Comparison of ENCODE assay signal across 19 mouse cellular contexts in the genomic region with DNA sequence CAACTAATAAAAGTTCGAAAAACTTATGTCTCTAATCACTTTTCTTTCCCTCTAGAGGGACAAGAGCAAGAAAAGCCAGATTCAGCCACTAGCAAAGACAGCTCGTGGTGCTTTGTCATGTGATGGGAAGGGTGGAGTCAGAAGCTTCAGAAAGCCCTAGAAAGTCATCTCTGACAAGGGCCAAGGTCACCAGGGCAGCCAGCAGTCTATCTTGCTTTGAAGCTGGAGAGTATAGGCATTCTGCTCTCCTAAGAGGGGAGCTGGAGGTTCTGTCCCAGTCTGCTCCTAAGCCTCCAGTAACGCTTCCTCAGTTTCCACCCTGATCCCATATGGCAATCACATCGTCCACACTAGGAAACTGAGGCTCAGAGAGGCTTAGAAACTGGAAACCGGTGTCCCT.
DNase-seq lines count a peak whose midpoint lies in the region; ATAC-seq and TF ChIP-seq lines count a peak whose summit lies in the region.
"Had no signal": no experiment of that assay in that cellular context is flagged by ENCODE, and none has a peak within 500 bp of the region (broad histone marks: within the 10 kb centered on the region; RNA-seq: fewer than 3 reads in every experiment).

No protein-coding gene starts in this region.

- peak overlapping the region; percentile 99 for H3K27ac ChIP-seq in forebrain, embryonic 11.5 days (ENCODE audit: low read depth, low read length)
- H3K27ac ChIP-seq in hindbrain, embryonic 14.5 days: peak overlapping the region; percentile 93
- peak overlapping the region; percentile 74; the same call in 1 of the 2 replicates for H3K27ac ChIP-seq in midbrain, postnatal 0 days (ENCODE audit: low read depth, low read length)
- H3K27ac ChIP-seq: heart, embryonic 15.5 days; limb, embryonic 15.5 days; lung, embryonic 15.5 days had no signal

- H3K27me3 ChIP-seq in forebrain, embryonic 11.5 days (ENCODE audit: control insufficient read depth, insufficient read depth, low read length): peaks cover 8% of the 10 kb centered on the region; the same call in 1 of the 2 replicates
- H3K27me3 ChIP-seq in hindbrain, embryonic 14.5 days (ENCODE audit: control insufficient read depth, insufficient read depth, low read length): peaks cover 14% of the 10 kb centered on the region; the same call in 1 of the 2 replicates
- peaks cover 22% of the 10 kb centered on the region for H3K27me3 ChIP-seq in midbrain, postnatal 0 days (ENCODE audit: insufficient read depth, low read length)

- no peaks in the 10 kb centered on the region for H3K9me3 ChIP-seq in forebrain, embryonic 11.5 days (ENCODE audit: control insufficient read depth, low read length)
- H3K9me3 ChIP-seq in hindbrain, embryonic 14.5 days (ENCODE audit: control insufficient read depth, low read length): no peaks in the 10 kb centered on the region
- no peaks in the 10 kb centered on the region for H3K9me3 ChIP-seq in midbrain, postnatal 0 days (ENCODE audit: low read length)
- H3K9me3 ChIP-seq: heart, embryonic 15.5 days; limb, embryonic 15.5 days; lung, embryonic 15.5 days had no signal

- 7% methylated on average over 5 of the region's 5 CpGs for WGBS in forebrain, embryonic 11.5 days
- WGBS in hindbrain, embryonic 14.5 days: 9% methylated on average over 5 of the region's 5 CpGs
- WGBS in midbrain, postnatal 0 days: 25% methylated on average over 5 of the region's 5 CpGs

- peaks cover 53% of the 10 kb centered on the region for H3K4me1 ChIP-seq in forebrain, embryonic 11.5 days (replicated peaks; ENCODE audit: control insufficient read depth, insufficient read depth, low read length)
- peaks cover 30% of the 10 kb centered on the region for H3K4me1 ChIP-seq in hindbrain, embryonic 14.5 days (replicated peaks; ENCODE audit: control insufficient read depth, insufficient read depth, low read length)
- H3K4me1 ChIP-seq in midbrain, postnatal 0 days (ENCODE audit: insufficient read depth, low read length): 0 out of 2 replicates have a peak, but pooled peaks cover 7% of the 10 kb centered on the region

- TF ChIP-seq CTCF in midbrain, postnatal 0 days (IDR thresholded peaks at IDR 0.05): no peak

- H3K9ac ChIP-seq in forebrain, embryonic 11.5 days (ENCODE audit: low read length): peak overlapping the region; percentile 92
- H3K9ac ChIP-seq in hindbrain, embryonic 14.5 days: peak overlapping the region; percentile 83; the same call in 1 of the 2 replicates
- H3K9ac ChIP-seq in midbrain, postnatal 0 days (replicated peaks; ENCODE audit: low read length, poor library complexity, severe bottlenecking): no peak overlapping the region
- H3K9ac ChIP-seq: heart, embryonic 15.5 days; limb, embryonic 15.5 days; lung, embryonic 15.5 days had no signal

- ATAC-seq in forebrain, embryonic 11.5 days (replicated peaks; ENCODE audit: low FRiP score): no peak
- no peak for ATAC-seq in hindbrain, embryonic 14.5 days (ENCODE audit: low FRiP score)
- no peak for ATAC-seq in midbrain, postnatal 0 days (ENCODE audit: low FRiP score)
- no peak for ATAC-seq in granulocyte monocyte progenitor cell, adult 5-6 weeks (replicated peaks; ENCODE audit: poor library complexity, severe bottlenecking)
- ATAC-seq: intestine, postnatal 0 days; Patski had no signal

- H3K36me3 ChIP-seq in forebrain, embryonic 11.5 days (ENCODE audit: control insufficient read depth, insufficient read depth, low read length): peaks cover 3% of the 10 kb centered on the region; the same call in 1 of the 2 replicates
- H3K36me3 ChIP-seq in hindbrain, embryonic 14.5 days (replicated peaks; ENCODE audit: control insufficient read depth, insufficient read depth): peaks cover 37% of the 10 kb centered on the region
- H3K36me3 ChIP-seq in midbrain, postnatal 0 days (ENCODE audit: insufficient read depth, low read length): no peaks in the 10 kb centered on the region
- H3K36me3 ChIP-seq: heart, embryonic 15.5 days; limb, embryonic 15.5 days; lung, embryonic 15.5 days had no signal

- DNase-seq in ZHBTc4 (ENCODE audit: low read depth, low spot score): peak; percentile 82
- no peak for DNase-seq in forebrain, embryonic 11.5 days (ENCODE audit: low spot score)
- no peak for DNase-seq in hindbrain, embryonic 14.5 days (ENCODE audit: low spot score)
- DNase-seq in midbrain, postnatal 0 days (ENCODE audit: low spot score): no peak
- no peak for DNase-seq in retina, embryonic 14.5 days (ENCODE audit: low spot score)
- no peak for DNase-seq in right cerebral cortex, postnatal 4 days
- no peak for DNase-seq in urinary bladder, postnatal 10 days (ENCODE audit: low spot score)
- DNase-seq: adrenal gland, adult 2 months; embryo, embryonic 11 days; gastrocnemius, postnatal 36 days; kidney, postnatal 4 days; spleen, adult 18-20 months had no signal

- no peak overlapping the region for H3K4me3 ChIP-seq in forebrain, embryonic 11.5 days (ENCODE audit: low read depth, low read length)
- no peak overlapping the region for H3K4me3 ChIP-seq in hindbrain, embryonic 14.5 days (replicated peaks; ENCODE audit: low read length)
- no peak overlapping the region for H3K4me3 ChIP-seq in midbrain, postnatal 0 days (ENCODE audit: low read depth, low read length)
- H3K4me3 ChIP-seq: erythroblast, embryonic 14.5 days; heart, embryonic 15.5 days had no signal

- peak overlapping the region; percentile 86; the same call in 1 of the 2 replicates for H3K4me2 ChIP-seq in forebrain, embryonic 11.5 days (ENCODE audit: low read depth, low read length, severe bottlenecking)
- H3K4me2 ChIP-seq in hindbrain, embryonic 14.5 days (replicated peaks): no peak overlapping the region
- H3K4me2 ChIP-seq in midbrain, postnatal 0 days (ENCODE audit: low read depth, low read length, poor library complexity, severe bottlenecking): no peak overlapping the region
